Mouse (Mus musculus): Measurements from ENCODE around the gene Npr2. TPM values are rescaled to one million over a fixed set of nuclear protein-coding genes. Genes with fewer than 3 reads are reported as not detected.
A peak's percentile ranks its signal among the peaks of the same experiment; 100 is the strongest.

Gene Npr2
- polyA plus RNA-seq, 1 experiment, result 10.8 TPM

- H3K4me1 ChIP-seq (ENCODE audit: control insufficient read depth, insufficient read depth, insufficient read length, low read length), result no peaks in the 10 kb centered on the region
- H3K27ac ChIP-seq (replicated peaks; ENCODE audit: low read depth, low read length), result no peak overlapping the region
- H3K4me3 ChIP-seq (ENCODE audit: insufficient read depth, low read depth, low read length), result no peak overlapping the region
These were observed 27.6 kb upstream of the Npr2 start for GRCm38 (mm10) chr4:43604099-43604498.

DNA sequence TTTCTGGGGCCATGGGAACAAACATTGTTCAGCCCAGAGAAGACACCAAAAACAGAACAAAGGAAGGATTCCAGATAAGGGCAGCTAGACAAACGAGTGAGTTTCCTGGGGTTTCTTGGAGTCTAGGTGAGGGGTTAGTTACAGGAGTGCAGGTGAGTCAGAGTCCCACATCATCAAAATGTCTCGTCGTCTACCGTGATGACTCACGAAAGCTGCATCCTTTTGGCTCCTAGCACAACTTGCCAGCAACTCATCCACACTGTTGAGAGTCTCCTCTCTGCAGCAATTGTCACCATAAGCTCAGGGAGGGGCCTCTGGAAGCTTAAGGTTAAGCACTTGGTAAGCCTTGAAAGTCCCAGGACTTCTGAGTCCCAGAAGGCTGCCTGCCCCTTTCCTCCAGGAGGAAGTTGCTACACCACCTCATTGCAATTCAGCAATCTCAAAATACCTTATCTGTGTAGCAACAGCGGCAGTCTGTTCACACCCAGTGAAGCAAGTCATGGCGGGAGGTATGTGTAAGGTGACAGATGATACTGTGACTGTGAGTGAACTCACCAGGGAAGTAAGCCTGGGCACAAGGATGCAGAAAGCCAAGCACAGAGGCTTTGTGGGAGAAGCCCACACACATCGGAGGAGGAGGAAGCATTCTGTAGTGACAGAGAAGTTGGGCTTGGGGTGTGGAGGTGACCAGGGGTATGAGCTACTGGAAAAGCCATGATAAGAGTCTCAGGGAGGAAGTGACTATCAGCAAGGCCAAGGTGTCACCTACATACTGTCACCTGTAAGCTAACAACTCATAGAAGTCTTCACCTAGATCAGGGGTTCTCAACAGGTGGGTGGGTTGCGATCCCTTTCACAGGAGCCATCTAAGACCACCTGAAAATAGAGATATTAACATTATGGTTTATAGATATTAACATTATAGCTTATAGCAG, 26.7 kb upstream of the Npr2 start:
- Histone ChIP-seq H3K27ac (replicated peaks; ENCODE audit: low read depth, low read length) (no peak overlapping the region), H3K4me1 (ENCODE audit: control insufficient read depth, insufficient read depth, insufficient read length, low read length) (no peaks in the 10 kb centered on the region), H3K4me3 (ENCODE audit: insufficient read depth, low read depth, low read length) (no peak overlapping the region)

GRCm38 (mm10) chr4:43612534-43612933, 19.2 kb upstream of the Npr2 start:
- Histone ChIP-seq H3K4me3 (ENCODE audit: insufficient read depth, low read depth, low read length) (no peak overlapping the region), H3K27ac (replicated peaks; ENCODE audit: low read depth, low read length) (no peak overlapping the region)

DNA sequence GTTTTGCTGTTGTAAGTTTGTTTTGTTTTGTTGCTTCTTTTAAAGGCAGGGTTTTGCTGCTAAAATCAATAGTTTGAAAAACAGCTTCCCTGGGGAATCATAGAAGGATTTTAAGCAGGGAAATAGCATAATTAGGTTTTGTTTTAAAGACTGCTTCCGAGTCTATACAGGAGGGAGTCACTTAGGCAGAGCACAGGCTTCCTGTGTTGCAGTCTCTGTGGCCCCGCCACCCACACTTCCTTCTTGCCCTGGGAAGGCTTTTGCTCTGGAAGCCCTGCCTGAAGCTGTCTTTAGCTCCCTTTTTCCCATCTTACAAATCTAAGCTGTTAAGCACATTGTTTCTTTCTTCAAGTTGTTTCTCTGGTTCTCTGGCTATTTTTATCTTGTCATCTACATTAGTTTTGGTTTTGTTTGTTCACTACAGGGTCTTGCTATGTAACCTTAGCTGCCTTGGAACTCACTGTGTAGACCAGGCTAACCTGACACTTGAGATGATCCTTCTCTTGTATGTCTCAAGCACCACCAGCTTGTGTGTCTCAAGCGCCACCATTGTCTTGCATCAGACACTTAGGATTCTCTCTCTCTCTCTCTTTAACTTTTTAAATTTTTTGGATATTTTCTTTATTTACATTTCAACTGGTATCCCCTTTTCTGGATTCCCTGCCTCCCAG, 18.5 kb upstream of the Npr2 start:
- no peaks in the 10 kb centered on the region for H3K4me1 ChIP-seq (ENCODE audit: control insufficient read depth, insufficient read depth, insufficient read length, low read length)
- H3K4me3 ChIP-seq (ENCODE audit: insufficient read depth, low read depth, low read length), result no peak overlapping the region
- H3K27ac ChIP-seq (replicated peaks; ENCODE audit: low read depth, low read length), result no peak overlapping the region

More at GRCm38 (mm10) chr4:43612534-43612933, 19.2 kb upstream of the Npr2 start:
- no peaks in the 10 kb centered on the region for H3K4me1 ChIP-seq (ENCODE audit: control insufficient read depth, insufficient read depth, insufficient read length, low read length)

GRCm38 (mm10) chr4:43620146-43620778, 11.5 kb upstream of the Npr2 start:
- H3K4me1 ChIP-seq (ENCODE audit: control insufficient read depth, insufficient read depth, insufficient read length, low read length), result no peaks in the 10 kb centered on the region
- H3K4me3 ChIP-seq (ENCODE audit: insufficient read depth, low read depth, low read length), result no peak overlapping the region
- no peak overlapping the region for H3K27ac ChIP-seq (replicated peaks; ENCODE audit: low read depth, low read length)

GRCm38 (mm10) chr4:43629106-43629817, 2.5 kb upstream of the Npr2 start:
- no peak overlapping the region for H3K27ac ChIP-seq (replicated peaks; ENCODE audit: low read depth, low read length)
- H3K4me3 ChIP-seq (ENCODE audit: insufficient read depth, low read depth, low read length), result no peak overlapping the region
- H3K4me1 ChIP-seq (ENCODE audit: control insufficient read depth, insufficient read depth, insufficient read length, low read length), result peaks cover 9% of the 10 kb centered on the region

- H3K4me1 ChIP-seq (ENCODE audit: control insufficient read depth, insufficient read depth, insufficient read length, low read length), result peaks cover 9% of the 10 kb centered on the region
- H3K27ac ChIP-seq (replicated peaks; ENCODE audit: low read depth, low read length), result no peak overlapping the region
- H3K4me3 ChIP-seq (ENCODE audit: insufficient read depth, low read depth, low read length), result no peak overlapping the region
These were observed 1.6 kb upstream of the Npr2 start for GRCm38 (mm10) chr4:43630030-43630581.

- peak overlapping the region; percentile 35; the same call in 1 of the 2 replicates for H3K27ac ChIP-seq (replicated peaks; ENCODE audit: low read depth, low read length)
- peak overlapping the region; percentile 60; the same call in 1 of the 2 replicates for H3K4me3 ChIP-seq (ENCODE audit: insufficient read depth, low read depth, low read length)
- peaks cover 9% of the 10 kb centered on the region for H3K4me1 ChIP-seq (ENCODE audit: control insufficient read depth, insufficient read depth, insufficient read length, low read length)
These were observed 1.1 kb upstream of the Npr2 start for GRCm38 (mm10) chr4:43630671-43631045.

DNA sequence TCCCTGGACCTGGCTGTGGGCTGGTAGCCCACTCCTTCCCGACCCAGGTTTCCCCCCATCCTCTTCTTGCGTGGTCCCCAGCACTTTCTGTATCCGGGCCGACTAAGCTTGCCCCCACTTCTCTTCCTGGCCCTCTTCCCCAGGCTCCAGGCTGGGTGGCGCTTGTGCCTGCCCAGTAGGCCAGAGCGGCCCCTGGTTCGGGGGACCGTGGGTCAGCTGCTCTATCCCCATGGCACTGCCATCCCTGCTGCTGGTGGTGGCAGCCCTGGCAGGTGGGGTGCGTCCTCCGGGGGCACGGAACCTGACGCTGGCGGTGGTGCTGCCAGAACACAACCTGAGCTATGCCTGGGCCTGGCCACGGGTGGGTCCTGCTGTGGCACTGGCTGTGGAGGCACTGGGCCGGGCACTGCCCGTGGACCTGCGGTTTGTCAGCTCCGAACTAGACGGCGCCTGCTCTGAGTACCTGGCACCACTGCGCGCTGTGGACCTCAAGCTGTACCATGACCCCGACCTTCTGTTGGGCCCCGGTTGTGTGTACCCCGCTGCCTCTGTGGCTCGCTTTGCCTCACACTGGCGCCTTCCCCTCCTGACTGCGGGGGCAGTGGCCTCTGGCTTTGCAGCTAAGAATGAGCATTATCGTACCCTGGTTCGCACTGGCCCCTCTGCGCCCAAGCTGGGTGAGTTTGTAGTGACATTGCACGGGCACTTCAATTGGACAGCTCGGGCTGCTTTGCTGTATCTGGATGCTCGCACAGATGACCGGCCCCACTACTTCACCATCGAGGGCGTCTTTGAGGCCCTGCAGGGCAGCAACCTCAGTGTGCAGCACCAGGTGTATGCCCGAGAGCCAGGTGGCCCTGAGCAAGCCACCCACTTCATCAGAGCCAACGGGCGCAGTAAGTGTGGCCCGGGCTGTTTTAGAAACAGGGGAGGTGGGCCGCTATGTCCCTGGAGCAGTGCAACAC, 503 bp downstream of the Npr2 start:
- peak overlapping the region; percentile 69 for H3K4me3 ChIP-seq (ENCODE audit: insufficient read depth, low read depth, low read length)
- peaks cover 9% of the 10 kb centered on the region for H3K4me1 ChIP-seq (ENCODE audit: control insufficient read depth, insufficient read depth, insufficient read length, low read length)
- H3K27ac ChIP-seq (replicated peaks; ENCODE audit: low read depth, low read length), result peak overlapping the region; percentile 62

DNA sequence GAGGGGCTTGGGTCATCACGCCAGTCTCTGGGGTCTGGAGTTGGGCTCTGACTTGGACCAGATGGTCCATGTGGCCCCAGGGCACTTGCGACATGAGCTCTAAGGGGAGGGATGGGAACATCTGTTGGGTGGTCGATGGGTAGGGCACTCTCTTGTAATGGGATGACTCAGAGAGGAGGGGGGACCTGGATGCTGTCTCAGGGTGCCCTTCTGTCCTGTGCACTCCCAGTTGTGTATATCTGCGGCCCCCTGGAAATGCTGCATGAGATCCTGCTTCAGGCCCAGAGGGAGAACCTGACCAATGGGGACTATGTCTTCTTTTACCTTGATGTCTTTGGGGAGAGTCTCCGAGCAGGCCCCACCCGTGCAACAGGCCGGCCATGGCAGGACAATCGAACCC, 1.6 kb downstream of the Npr2 start:
- H3K4me3 ChIP-seq (ENCODE audit: insufficient read depth, low read depth, low read length), result peak overlapping the region; percentile 69; the same call in 1 of the 2 replicates
- no peak overlapping the region for H3K27ac ChIP-seq (replicated peaks; ENCODE audit: low read depth, low read length)
- peaks cover 9% of the 10 kb centered on the region for H3K4me1 ChIP-seq (ENCODE audit: control insufficient read depth, insufficient read depth, insufficient read length, low read length)

GRCm38 (mm10) chr4:43633736-43634135, 2.0 kb downstream of the Npr2 start:
- H3K27ac ChIP-seq (replicated peaks; ENCODE audit: low read depth, low read length), result no peak overlapping the region
- H3K4me3 ChIP-seq (ENCODE audit: insufficient read depth, low read depth, low read length), result no peak overlapping the region

DNA sequence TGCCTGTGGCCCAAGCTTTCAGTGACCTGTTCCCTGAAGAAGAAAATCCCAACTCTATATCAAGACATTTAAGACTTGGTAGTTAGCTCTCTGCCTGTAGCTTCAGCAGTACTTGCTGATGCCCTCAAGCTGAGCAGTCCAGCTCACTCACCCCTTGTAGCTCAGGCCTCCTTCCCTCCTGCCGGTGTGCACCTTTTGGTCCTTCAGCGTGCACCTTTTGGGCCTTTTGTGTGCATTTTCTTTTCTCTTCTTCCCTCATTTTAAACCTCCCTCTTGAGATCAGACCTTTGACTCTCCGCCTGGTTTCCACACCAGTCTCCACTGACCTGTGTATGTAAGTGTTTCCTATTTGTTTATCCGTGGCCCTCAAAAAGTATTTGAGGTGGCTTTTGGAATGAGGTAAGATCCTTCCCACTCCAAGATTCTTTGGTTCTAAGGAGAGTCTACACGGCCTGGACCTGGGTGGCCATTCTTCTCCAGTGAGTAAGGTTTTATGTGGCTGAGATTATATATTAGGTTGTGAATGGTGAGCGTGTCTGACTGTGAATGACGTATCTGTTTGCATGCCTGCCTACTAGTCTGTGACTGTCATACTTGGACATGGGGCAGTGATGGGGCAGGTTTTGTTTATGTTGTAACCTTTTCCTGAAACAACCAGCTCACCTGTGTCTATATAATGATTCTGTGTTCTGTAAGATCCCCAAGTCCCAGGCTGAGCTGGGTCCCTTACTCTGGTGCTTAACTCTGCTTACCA, 3.1 kb downstream of the Npr2 start:
- peaks cover 9% of the 10 kb centered on the region for H3K4me1 ChIP-seq (ENCODE audit: control insufficient read depth, insufficient read depth, insufficient read length, low read length)
- H3K4me3 ChIP-seq (ENCODE audit: insufficient read depth, low read depth, low read length), result no peak overlapping the region
- no peak overlapping the region for H3K27ac ChIP-seq (replicated peaks; ENCODE audit: low read depth, low read length)

More at GRCm38 (mm10) chr4:43633736-43634135, 2.0 kb downstream of the Npr2 start:
- peaks cover 9% of the 10 kb centered on the region for H3K4me1 ChIP-seq (ENCODE audit: control insufficient read depth, insufficient read depth, insufficient read length, low read length)

- Histone ChIP-seq H3K27ac (replicated peaks; ENCODE audit: low read depth, low read length) (no peak overlapping the region), H3K4me1 (ENCODE audit: control insufficient read depth, insufficient read depth, insufficient read length, low read length) (peaks cover 9% of the 10 kb centered on the region), H3K4me3 (ENCODE audit: insufficient read depth, low read depth, low read length) (no peak overlapping the region)
These were observed 5.0 kb downstream of the Npr2 start for GRCm38 (mm10) chr4:43636751-43637150.
